Mouse (Mus musculus): ENCODE results near the gene D6Wsu163e. TPM values are rescaled to one million over a fixed set of nuclear protein-coding genes. Genes with fewer than 3 reads are reported as not detected.

The D6Wsu163e gene
- polyA plus RNA-seq, 1 experiment from 2014 or later: 17.6 TPM

GRCm38 (mm10) chr6:126938853-126939486, 792 bp upstream of the D6Wsu163e start:
- no peaks in the 10 kb centered on the region for H3K27me3 ChIP-seq (ENCODE audit: control insufficient read depth, insufficient read depth, low read length)
- peaks cover 13% of the 10 kb centered on the region for H3K4me1 ChIP-seq (ENCODE audit: control insufficient read depth, insufficient read depth, low read length)
- H3K9ac ChIP-seq (replicated peaks; ENCODE audit: low read depth, low read length): peak overlapping the region; percentile 74
- H3K4me2 ChIP-seq (replicated peaks; ENCODE audit: low read depth, low read length): peak overlapping the region; percentile 95
- H3K9me3 ChIP-seq (ENCODE audit: control insufficient read depth, low read depth, low read length): no peaks in the 10 kb centered on the region
- peak overlapping the region; percentile 53; the same call in 1 of the 2 replicates for H3K27ac ChIP-seq (ENCODE audit: low read length)
- peak overlapping the region; percentile 75 for H3K4me3 ChIP-seq (ENCODE audit: low read depth, low read length)
- no peak for ATAC-seq (ENCODE audit: insufficient number of reproducible peaks, insufficient read depth, low FRiP score, low read depth)
- under 1% methylated on average over 30 of the region's 31 CpGs for WGBS
- no peaks in the 10 kb centered on the region; the same call in 1 of the 2 replicates for H3K36me3 ChIP-seq (ENCODE audit: control insufficient read depth, insufficient read depth, low read length)

GRCm38 (mm10) chr6:126940451-126940850, 689 bp downstream of the D6Wsu163e start:
- H3K27ac ChIP-seq (ENCODE audit: low read length): no peak overlapping the region
- H3K4me3 ChIP-seq (ENCODE audit: low read depth, low read length): peak overlapping the region; percentile 75
- WGBS: 2% methylated on average over 5 of the region's 5 CpGs
- peaks cover 13% of the 10 kb centered on the region for H3K4me1 ChIP-seq (ENCODE audit: control insufficient read depth, insufficient read depth, low read length)
- no peak overlapping the region for H3K9ac ChIP-seq (replicated peaks; ENCODE audit: low read depth, low read length)
- H3K27me3 ChIP-seq (ENCODE audit: control insufficient read depth, insufficient read depth, low read length): no peaks in the 10 kb centered on the region
- ATAC-seq (ENCODE audit: insufficient number of reproducible peaks, insufficient read depth, low FRiP score, low read depth): no peak
- peak overlapping the region; percentile 70 for H3K4me2 ChIP-seq (replicated peaks; ENCODE audit: low read depth, low read length)
- no peaks in the 10 kb centered on the region for H3K9me3 ChIP-seq (ENCODE audit: control insufficient read depth, low read depth, low read length)
- H3K36me3 ChIP-seq (ENCODE audit: control insufficient read depth, insufficient read depth, low read length): no peaks in the 10 kb centered on the region; the same call in 1 of the 2 replicates

- Histone ChIP-seq H3K27me3 (ENCODE audit: control insufficient read depth, insufficient read depth, low read length) (no peaks in the 10 kb centered on the region), H3K4me2 (replicated peaks; ENCODE audit: low read depth, low read length) (no peak overlapping the region), H3K27ac (ENCODE audit: low read length) (no peak overlapping the region), H3K9ac (replicated peaks; ENCODE audit: low read depth, low read length) (no peak overlapping the region), H3K4me3 (ENCODE audit: low read depth, low read length) (no peak overlapping the region), H3K9me3 (ENCODE audit: control insufficient read depth, low read depth, low read length) (no peaks in the 10 kb centered on the region), H3K36me3 (ENCODE audit: control insufficient read depth, insufficient read depth, low read length) (no peaks in the 10 kb centered on the region; the same call in 1 of the 2 replicates), H3K4me1 (ENCODE audit: control insufficient read depth, insufficient read depth, low read length) (no peaks in the 10 kb centered on the region)
- no peak for ATAC-seq (ENCODE audit: insufficient number of reproducible peaks, insufficient read depth, low FRiP score, low read depth)
- WGBS: 84% methylated on average over 4 of the region's 4 CpGs
Observed at GRCm38 (mm10) chr6:126948336-126948735, 8.6 kb downstream of the D6Wsu163e start.

GRCm38 (mm10) chr6:126955734-126956133, 16.0 kb downstream of the D6Wsu163e start:
- H3K36me3 ChIP-seq (ENCODE audit: control insufficient read depth, insufficient read depth, low read length): no peaks in the 10 kb centered on the region; the same call in 1 of the 2 replicates
- no peaks in the 10 kb centered on the region for H3K4me1 ChIP-seq (ENCODE audit: control insufficient read depth, insufficient read depth, low read length)
- H3K27ac ChIP-seq (ENCODE audit: low read length): no peak overlapping the region
- no peaks in the 10 kb centered on the region for H3K9me3 ChIP-seq (ENCODE audit: control insufficient read depth, low read depth, low read length)
- no peak overlapping the region for H3K4me2 ChIP-seq (replicated peaks; ENCODE audit: low read depth, low read length)
- H3K4me3 ChIP-seq (ENCODE audit: low read depth, low read length): no peak overlapping the region
- no peaks in the 10 kb centered on the region for H3K27me3 ChIP-seq (ENCODE audit: control insufficient read depth, insufficient read depth, low read length)
- no peak overlapping the region for H3K9ac ChIP-seq (replicated peaks; ENCODE audit: low read depth, low read length)
- ATAC-seq (ENCODE audit: insufficient number of reproducible peaks, insufficient read depth, low FRiP score, low read depth): no peak
- WGBS: 7% methylated on average over 10 of the region's 10 CpGs

GRCm38 (mm10) chr6:126961371-126962018, 21.7 kb downstream of the D6Wsu163e start:
- H3K4me2 ChIP-seq (replicated peaks; ENCODE audit: low read depth, low read length): no peak overlapping the region
- H3K4me3 ChIP-seq (ENCODE audit: low read depth, low read length): no peak overlapping the region
- H3K9me3 ChIP-seq (ENCODE audit: control insufficient read depth, low read depth, low read length): no peaks in the 10 kb centered on the region
- H3K27ac ChIP-seq (ENCODE audit: low read length): no peak overlapping the region
- ATAC-seq (ENCODE audit: insufficient number of reproducible peaks, insufficient read depth, low FRiP score, low read depth): no peak
- H3K4me1 ChIP-seq (ENCODE audit: control insufficient read depth, insufficient read depth, low read length): no peaks in the 10 kb centered on the region
- WGBS: 85% methylated on average over 8 of the region's 8 CpGs
- no peaks in the 10 kb centered on the region for H3K36me3 ChIP-seq (ENCODE audit: control insufficient read depth, insufficient read depth, low read length)
- H3K27me3 ChIP-seq (ENCODE audit: control insufficient read depth, insufficient read depth, low read length): no peaks in the 10 kb centered on the region
- H3K9ac ChIP-seq (replicated peaks; ENCODE audit: low read depth, low read length): no peak overlapping the region

- H3K4me3 ChIP-seq (ENCODE audit: low read depth, low read length): no peak overlapping the region
- no peak overlapping the region for H3K4me2 ChIP-seq (replicated peaks; ENCODE audit: low read depth, low read length)
- no peak overlapping the region for H3K27ac ChIP-seq (ENCODE audit: low read length)
- H3K27me3 ChIP-seq (ENCODE audit: control insufficient read depth, insufficient read depth, low read length): no peaks in the 10 kb centered on the region
- H3K4me1 ChIP-seq (ENCODE audit: control insufficient read depth, insufficient read depth, low read length): no peaks in the 10 kb centered on the region
- no peaks in the 10 kb centered on the region for H3K36me3 ChIP-seq (ENCODE audit: control insufficient read depth, insufficient read depth, low read length)
- no peaks in the 10 kb centered on the region for H3K9me3 ChIP-seq (ENCODE audit: control insufficient read depth, low read depth, low read length)
- WGBS: 83% methylated on average over 5 of the region's 5 CpGs
- ATAC-seq (ENCODE audit: insufficient number of reproducible peaks, insufficient read depth, low FRiP score, low read depth): no peak
- no peak overlapping the region for H3K9ac ChIP-seq (replicated peaks; ENCODE audit: low read depth, low read length)
Observed at GRCm38 (mm10) chr6:126962709-126963108, 22.9 kb downstream of the D6Wsu163e start.

GRCm38 (mm10) chr6:126963426-126963825, 23.7 kb downstream of the D6Wsu163e start:
- H3K36me3 ChIP-seq (ENCODE audit: control insufficient read depth, insufficient read depth, low read length): no peaks in the 10 kb centered on the region

GRCm38 (mm10) chr6:126966241-126967026, 26.7 kb downstream of the D6Wsu163e start:
- H3K4me2 ChIP-seq (replicated peaks; ENCODE audit: low read depth, low read length): no peak overlapping the region
- WGBS: 88% methylated on average over 14 of the region's 14 CpGs
- H3K9ac ChIP-seq (replicated peaks; ENCODE audit: low read depth, low read length): no peak overlapping the region
- no peaks in the 10 kb centered on the region for H3K9me3 ChIP-seq (ENCODE audit: control insufficient read depth, low read depth, low read length)
- H3K27ac ChIP-seq (ENCODE audit: low read length): no peak overlapping the region
- no peaks in the 10 kb centered on the region for H3K27me3 ChIP-seq (ENCODE audit: control insufficient read depth, insufficient read depth, low read length)
- H3K36me3 ChIP-seq (ENCODE audit: control insufficient read depth, insufficient read depth, low read length): no peaks in the 10 kb centered on the region
- no peak for ATAC-seq (ENCODE audit: insufficient number of reproducible peaks, insufficient read depth, low FRiP score, low read depth)
- no peak overlapping the region for H3K4me3 ChIP-seq (ENCODE audit: low read depth, low read length)
- H3K4me1 ChIP-seq (ENCODE audit: control insufficient read depth, insufficient read depth, low read length): no peaks in the 10 kb centered on the region

More at GRCm38 (mm10) chr6:126963426-126963825, 23.7 kb downstream of the D6Wsu163e start:
- WGBS: 83% methylated on average over 9 of the region's 9 CpGs
- Histone ChIP-seq H3K4me1 (ENCODE audit: control insufficient read depth, insufficient read depth, low read length) (no peaks in the 10 kb centered on the region), H3K4me3 (ENCODE audit: low read depth, low read length) (no peak overlapping the region), H3K27me3 (ENCODE audit: control insufficient read depth, insufficient read depth, low read length) (no peaks in the 10 kb centered on the region), H3K9ac (replicated peaks; ENCODE audit: low read depth, low read length) (no peak overlapping the region), H3K9me3 (ENCODE audit: control insufficient read depth, low read depth, low read length) (no peaks in the 10 kb centered on the region), H3K4me2 (replicated peaks; ENCODE audit: low read depth, low read length) (no peak overlapping the region), H3K27ac (ENCODE audit: low read length) (no peak overlapping the region)
- ATAC-seq (ENCODE audit: insufficient number of reproducible peaks, insufficient read depth, low FRiP score, low read depth): no peak
